Mouse (Mus musculus) heart, adult 9 months (tissue): ENCODE results near the gene Adam6a.
"Not testable (repeated sequence)": the region's sequence is repeated elsewhere in the genome, so short reads cannot be mapped to it uniquely, and the experiment has no call there.

Experiments used
- DNase-seq, 2 experiments: peaks; one replicate each; pipeline ENCODE4 v3.0.0; 2022; ENCODE audit warnings: low spot score in 2 of 2

Gene Adam6a

DNA sequence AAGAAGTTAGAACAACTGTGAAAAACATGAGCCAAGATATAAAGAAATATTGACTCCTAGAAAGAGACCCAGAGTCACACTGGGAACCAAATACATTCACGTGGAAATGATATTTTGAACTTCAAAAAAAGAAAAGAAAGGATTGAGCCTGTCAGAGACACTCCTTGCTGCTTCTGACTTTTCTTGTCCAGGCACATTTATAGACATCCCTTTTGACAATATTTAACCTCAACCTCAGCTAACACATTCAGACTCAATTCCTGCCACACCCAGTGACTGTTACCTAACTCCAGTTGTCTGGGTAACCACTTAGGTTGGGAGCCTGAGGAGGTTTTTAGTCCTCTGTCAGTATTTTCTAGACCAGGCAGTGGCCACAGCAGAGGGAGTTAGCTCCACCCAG is at the start of gene Adam6a:
Adam6a (plus strand) TSS at position 301 of the 400 bp plus-strand sequence.
- DNase-seq: not testable (repeated sequence)

GRCm38 (mm10) chr12:113525901-113526300 is 17.8 kb upstream of the Adam6a start:
- DNase-seq: no peak

DNA sequence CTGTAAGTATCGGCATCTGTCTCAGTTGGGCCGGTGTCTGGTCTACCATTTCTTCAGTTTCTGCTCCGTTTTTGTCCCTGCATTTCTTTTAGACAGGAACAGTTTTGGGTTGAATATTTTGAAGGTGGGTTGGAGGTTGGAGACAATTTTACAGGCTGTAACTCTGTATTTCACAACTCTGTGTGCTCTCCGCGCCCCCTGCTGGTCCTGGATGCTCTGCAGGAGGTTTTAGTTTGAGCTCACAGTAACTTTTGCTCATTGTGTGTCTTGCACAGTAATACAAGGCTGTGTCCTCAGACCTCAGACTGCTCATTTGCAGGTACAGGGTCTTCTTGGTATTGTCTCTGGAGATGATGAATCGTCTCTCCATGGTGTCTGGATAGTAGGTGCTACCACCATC is 34.5 kb downstream of the Adam6a start:
- DNase-seq: no peak

- no peak for DNase-seq
Measured at GRCm38 (mm10) chr12:113588001-113588400, 44.3 kb downstream of the Adam6a start.
